Mouse (Mus musculus) lung, embryonic 15.5 days (tissue): Measurements from ENCODE around the gene Ptprn2. TPM values are rescaled to one million over a fixed set of nuclear protein-coding genes. Genes with fewer than 3 reads are reported as not detected.

Experiments used
- ATAC-seq: fragments of 200-750 bp; cut with Nextera tagmentation; 2 replicates; pipeline ENCODE4 v1.8.0; 2017; ENCODE audit warnings: moderate number of reproducible peaks, borderline replicate concordance; ENCODE audit not compliant: low FRiP score, low TSS enrichment; ENCODE audit errors: extremely low read depth
- H3K27ac ChIP-seq: fragments of 300-500 bp; sonication (generic); 2 replicates; pipeline ENCODE4 v1.5.1; 2015; ENCODE audit warnings: moderate library complexity, mild to moderate bottlenecking, inconsistent platforms
- H3K27me3 ChIP-seq: fragments of 300-500 bp; sonication (generic); 2 replicates; pipeline ENCODE4 v1.6.1; 2015; ENCODE audit warnings: inconsistent platforms
- H3K36me3 ChIP-seq: fragments of 300-500 bp; sonication (generic); 2 replicates; pipeline ENCODE4 v1.6.1; 2015; ENCODE audit warnings: inconsistent platforms
- H3K4me1 ChIP-seq: fragments of 300-500 bp; sonication (generic); 2 replicates; pipeline ENCODE4 v1.6.1; 2015; ENCODE audit warnings: inconsistent platforms
- H3K4me2 ChIP-seq: fragments of 300-500 bp; sonication (generic); 2 replicates; pipeline ENCODE4 v1.6.1; 2015; ENCODE audit warnings: inconsistent platforms, mild to moderate bottlenecking, moderate library complexity
- H3K4me3 ChIP-seq: fragments of 300-500 bp; sonication (generic); 2 replicates; pipeline ENCODE4 v1.5.1; 2015; ENCODE audit warnings: mild to moderate bottlenecking, inconsistent platforms
- H3K9ac ChIP-seq: fragments of 300-500 bp; sonication (generic); 2 replicates; pipeline ENCODE4 v1.6.1; 2015; ENCODE audit warnings: inconsistent platforms
- H3K9me3 ChIP-seq: fragments of 300-500 bp; sonication (generic); 2 replicates; pipeline ENCODE4 v1.6.1; 2016; ENCODE audit warnings: inconsistent platforms
- WGBS: fragments of 180-500 bp; shearing (Covaris S2); methylation state at CpG from one replicate; pipeline ENCODE4 v1.1.7; 2015; 5-methylcytosine and 5-hydroxymethylcytosine counted together
- polyA plus RNA-seq: library from polyadenylated mRNA; unstranded; fragments of >200 nt; fragmentation: Nextera tagmentation; extraction: Ambion mirVana; gene quantifications from 2 replicates; pipeline ENCODE4 v1.2.1, GENCODE M21; 2015

Gene Ptprn2
- polyA plus RNA-seq, 1 experiment from 2014 or later, result 0.16 TPM

DNA sequence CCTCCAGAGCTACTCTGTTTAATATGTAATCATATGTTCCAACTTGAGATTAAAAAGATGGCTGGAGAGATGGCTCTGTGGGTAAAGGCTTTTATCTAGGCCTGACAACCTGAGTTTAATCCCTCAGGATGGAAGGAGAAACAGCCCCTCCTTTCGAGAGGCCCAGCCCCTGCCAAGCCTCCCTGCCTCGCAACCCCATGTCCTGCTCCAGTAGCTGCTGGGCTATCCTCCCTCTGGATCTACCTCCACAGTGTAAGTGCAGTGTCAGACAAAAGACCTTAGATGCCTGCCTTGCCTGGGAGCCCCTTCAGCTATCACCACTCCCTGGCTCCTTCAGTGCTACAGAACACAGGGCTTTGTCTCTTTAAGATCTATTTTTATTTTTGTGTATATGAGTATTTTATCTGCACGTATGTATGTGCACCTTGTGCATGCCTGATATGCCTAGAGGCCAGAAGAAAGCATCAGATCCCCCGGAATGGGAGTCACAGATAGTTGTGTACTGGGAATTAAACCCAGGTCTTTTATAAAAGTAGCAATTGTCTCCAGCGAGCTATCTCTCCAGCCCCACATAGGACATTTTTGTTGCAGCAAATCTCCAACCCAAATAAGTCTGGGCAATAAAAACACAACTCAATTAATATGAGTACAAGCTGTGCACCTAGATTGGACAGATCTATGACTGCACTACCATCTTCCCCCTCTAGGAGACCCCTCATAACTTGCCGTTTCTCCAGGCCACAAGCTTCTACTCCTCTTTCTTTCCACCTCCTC, 775.1 kb downstream of the Ptprn2 start:
- H3K36me3 ChIP-seq, result no peaks in the 10 kb centered on the region
- no peak overlapping the region for H3K4me2 ChIP-seq
- H3K27me3 ChIP-seq, result no peaks in the 10 kb centered on the region
- no peak overlapping the region for H3K9ac ChIP-seq
- H3K4me1 ChIP-seq, result no peaks in the 10 kb centered on the region
- H3K4me3 ChIP-seq, result no peak overlapping the region
- H3K27ac ChIP-seq, result no peak overlapping the region
- no peaks in the 10 kb centered on the region for H3K9me3 ChIP-seq
- WGBS, result 59% methylated on average over 6 of the region's 6 CpGs
- ATAC-seq, result no peak

DNA sequence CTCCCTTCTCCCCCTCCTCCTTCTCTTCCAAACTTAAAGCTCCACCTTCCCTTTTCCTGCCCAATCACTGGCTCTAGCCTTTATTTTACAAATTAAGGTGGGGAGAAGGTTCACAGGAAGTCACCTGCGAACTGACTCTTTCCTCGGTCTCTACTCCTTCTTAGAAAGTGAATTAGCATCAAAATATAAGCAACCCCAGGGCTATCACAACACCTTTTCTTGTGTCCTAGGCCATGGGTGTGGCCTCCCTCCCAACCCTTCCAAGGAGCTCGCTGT, 775.6 kb downstream of the Ptprn2 start:
- no peaks in the 10 kb centered on the region for H3K36me3 ChIP-seq

DNA sequence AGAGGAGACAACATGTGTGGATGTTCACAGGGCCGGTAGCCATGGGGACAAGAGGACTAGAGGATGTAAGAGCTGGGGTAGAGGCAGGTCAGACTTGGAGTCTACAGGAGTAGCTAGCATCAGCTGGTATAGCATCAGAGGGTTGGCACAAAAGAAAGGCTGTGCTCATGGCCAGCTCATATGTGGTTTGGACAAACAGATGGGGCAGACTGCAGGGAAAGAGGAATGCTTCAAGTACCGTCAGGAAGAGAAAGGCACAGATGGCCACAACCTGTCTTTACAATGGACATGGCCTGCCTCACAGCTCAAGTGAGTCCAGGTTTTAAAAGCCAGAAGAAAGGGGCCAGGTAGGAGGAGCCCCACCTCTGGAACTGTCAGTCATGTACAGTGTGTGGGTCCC, 776.5 kb downstream of the Ptprn2 start:
- Histone ChIP-seq H3K27ac (no peak overlapping the region), H3K9me3 (no peaks in the 10 kb centered on the region), H3K27me3 (no peaks in the 10 kb centered on the region), H3K4me1 (no peaks in the 10 kb centered on the region), H3K36me3 (no peaks in the 10 kb centered on the region), H3K9ac (no peak overlapping the region), H3K4me3 (no peak overlapping the region), H3K4me2 (no peak overlapping the region)
- 74% methylated on average over 2 of the region's 2 CpGs for WGBS
- no peak for ATAC-seq

More for the DNA sequence above, 775.6 kb downstream of the Ptprn2 start:
- Histone ChIP-seq H3K9me3 (no peaks in the 10 kb centered on the region), H3K9ac (no peak overlapping the region), H3K4me3 (no peak overlapping the region), H3K27me3 (no peaks in the 10 kb centered on the region), H3K27ac (no peak overlapping the region), H3K4me2 (no peak overlapping the region), H3K4me1 (no peaks in the 10 kb centered on the region)
- WGBS, result 47% methylated on average over 3 of the region's 3 CpGs
- no peak for ATAC-seq

DNA sequence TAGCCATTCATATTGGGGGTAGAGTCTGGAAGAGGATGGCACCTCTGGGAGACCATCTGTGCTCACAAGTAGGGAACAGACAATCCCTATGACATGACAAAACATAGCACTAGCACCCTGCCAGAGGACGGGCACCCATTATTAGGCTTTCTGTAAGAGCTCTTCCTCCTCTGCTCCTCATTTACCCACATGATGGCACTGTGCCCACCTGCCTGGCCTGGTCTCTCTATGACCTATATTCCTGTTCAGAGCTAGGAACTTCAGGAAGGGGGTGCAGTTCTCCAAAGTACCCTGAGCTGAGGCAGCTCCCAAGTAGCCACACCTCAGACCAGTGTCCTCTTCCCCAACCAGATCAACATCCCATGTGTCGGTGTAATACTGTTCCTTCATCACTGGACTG, 777.6 kb downstream of the Ptprn2 start:
- no peak overlapping the region for H3K27ac ChIP-seq
- H3K36me3 ChIP-seq, result no peaks in the 10 kb centered on the region
- ATAC-seq, result no peak
- no peak overlapping the region for H3K4me2 ChIP-seq
- WGBS, result 68% methylated on average over 2 of the region's 2 CpGs
- no peak overlapping the region for H3K9ac ChIP-seq
- H3K9me3 ChIP-seq, result no peaks in the 10 kb centered on the region
- H3K4me3 ChIP-seq, result no peak overlapping the region
- H3K4me1 ChIP-seq, result no peaks in the 10 kb centered on the region
- H3K27me3 ChIP-seq, result no peaks in the 10 kb centered on the region

DNA sequence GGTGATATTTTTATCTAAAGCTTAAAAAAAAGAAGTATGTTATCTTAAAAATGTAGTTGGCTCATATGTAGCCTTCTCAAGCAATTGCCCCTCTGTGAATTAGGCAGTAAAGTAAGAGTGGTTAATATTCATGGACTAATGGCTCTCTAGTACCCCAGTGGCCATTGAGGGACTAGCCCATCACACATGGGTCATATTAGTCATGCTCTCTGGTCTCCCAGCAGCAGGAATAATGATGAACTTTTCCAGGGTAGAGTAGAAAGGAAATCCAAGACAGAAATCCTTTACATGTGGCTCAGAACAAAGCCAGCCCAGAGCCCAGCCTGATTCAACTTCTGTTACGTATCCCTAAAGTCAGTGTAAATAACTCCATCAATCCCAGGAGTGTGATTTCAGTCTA, 779.7 kb downstream of the Ptprn2 start:
- H3K36me3 ChIP-seq, result no peaks in the 10 kb centered on the region
- 83% methylated on average over 1 of the region's 1 CpGs for WGBS
- H3K9ac ChIP-seq, result no peak overlapping the region
- no peaks in the 10 kb centered on the region for H3K4me1 ChIP-seq
- no peak for ATAC-seq
- H3K27me3 ChIP-seq, result no peaks in the 10 kb centered on the region
- H3K4me2 ChIP-seq, result no peak overlapping the region
- no peaks in the 10 kb centered on the region for H3K9me3 ChIP-seq
- no peak overlapping the region for H3K4me3 ChIP-seq
- no peak overlapping the region for H3K27ac ChIP-seq

DNA sequence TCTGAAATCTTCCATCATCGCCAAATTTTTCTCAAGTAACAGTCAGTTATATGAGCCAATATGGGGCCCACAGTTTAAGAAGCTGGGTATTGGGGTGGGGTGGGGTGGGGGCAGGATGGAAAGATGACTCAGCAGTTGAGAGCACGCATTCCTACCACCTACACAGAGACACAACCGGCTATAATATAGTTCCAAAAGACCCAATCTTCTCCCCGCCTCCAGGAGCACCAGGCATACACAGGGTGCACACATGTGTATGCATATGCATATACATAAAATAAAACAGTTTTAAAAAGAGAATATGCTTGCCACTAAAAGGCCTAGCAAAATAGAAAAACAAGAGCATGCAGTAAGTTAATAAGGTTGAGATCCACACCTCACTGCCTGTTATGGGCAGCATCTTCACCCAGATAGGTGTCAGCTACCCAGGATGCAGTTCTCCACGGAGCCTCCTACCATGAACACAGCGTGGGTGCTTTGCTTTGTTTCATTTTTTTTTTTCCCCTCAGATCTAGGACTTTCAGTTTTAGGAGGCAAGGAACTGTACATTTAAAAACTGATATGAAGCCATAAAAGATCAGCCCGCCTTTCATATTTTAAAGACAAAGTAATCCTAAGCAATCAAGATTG, 783.1 kb downstream of the Ptprn2 start:
- ATAC-seq, result no peak
- Histone ChIP-seq H3K27me3 (no peaks in the 10 kb centered on the region), H3K4me1 (no peaks in the 10 kb centered on the region), H3K36me3 (no peaks in the 10 kb centered on the region), H3K9me3 (no peaks in the 10 kb centered on the region), H3K27ac (no peak overlapping the region), H3K4me2 (no peak overlapping the region), H3K4me3 (no peak overlapping the region), H3K9ac (no peak overlapping the region)
- 78% methylated on average over 7 of the region's 7 CpGs for WGBS

DNA sequence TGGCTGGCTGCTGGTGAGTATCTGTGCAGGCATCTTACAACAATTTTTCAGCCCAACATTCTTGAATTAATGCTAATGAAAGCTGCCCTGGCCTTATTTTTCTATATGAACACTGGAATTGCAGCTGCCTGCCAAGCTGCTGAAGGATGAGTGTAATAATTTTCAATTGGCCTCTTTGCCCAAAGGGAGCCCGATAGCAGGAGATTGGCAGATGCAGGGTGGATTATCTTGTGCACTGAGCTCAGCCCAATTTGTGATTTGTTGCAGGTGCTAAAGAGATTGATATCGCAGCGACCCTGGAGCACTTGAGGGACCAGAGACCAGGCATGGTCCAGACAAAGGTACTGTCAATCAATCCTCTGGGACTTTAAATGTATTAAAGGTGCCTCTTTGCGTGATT, 783.8 kb downstream of the Ptprn2 start:
- no peak overlapping the region for H3K4me3 ChIP-seq
- WGBS, result 86% methylated on average over 4 of the region's 4 CpGs
- ATAC-seq, result no peak
- H3K36me3 ChIP-seq, result no peaks in the 10 kb centered on the region
- H3K9me3 ChIP-seq, result no peaks in the 10 kb centered on the region
- H3K4me1 ChIP-seq, result no peaks in the 10 kb centered on the region
- no peak overlapping the region for H3K9ac ChIP-seq
- no peaks in the 10 kb centered on the region for H3K27me3 ChIP-seq
- no peak overlapping the region for H3K27ac ChIP-seq
- H3K4me2 ChIP-seq, result no peak overlapping the region

DNA sequence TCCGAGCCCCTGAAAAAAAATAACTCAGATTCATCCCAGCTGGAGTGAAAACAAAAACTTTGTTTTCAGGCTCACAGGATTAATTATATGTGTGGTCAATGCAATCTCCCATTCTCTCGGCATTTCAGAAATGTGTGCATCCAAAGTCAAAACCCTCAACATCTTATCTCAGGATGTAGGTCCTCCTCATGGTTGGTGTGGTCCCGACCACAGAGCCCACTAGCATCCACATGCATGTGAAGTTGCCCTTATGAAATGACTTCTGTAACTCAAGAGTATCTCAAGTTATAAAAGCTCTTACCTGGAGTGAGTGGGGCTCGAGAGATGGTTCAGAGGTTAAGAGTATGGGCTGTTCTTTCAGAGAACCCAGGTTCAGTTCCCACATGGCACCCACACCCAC, 784.7 kb downstream of the Ptprn2 start:
- Histone ChIP-seq H3K27ac (no peak overlapping the region), H3K4me1 (no peaks in the 10 kb centered on the region), H3K9ac (no peak overlapping the region), H3K4me2 (no peak overlapping the region), H3K9me3 (no peaks in the 10 kb centered on the region), H3K27me3 (no peaks in the 10 kb centered on the region), H3K4me3 (no peak overlapping the region), H3K36me3 (no peaks in the 10 kb centered on the region)
- no peak for ATAC-seq
- 67% methylated on average over 4 of the region's 4 CpGs for WGBS

DNA sequence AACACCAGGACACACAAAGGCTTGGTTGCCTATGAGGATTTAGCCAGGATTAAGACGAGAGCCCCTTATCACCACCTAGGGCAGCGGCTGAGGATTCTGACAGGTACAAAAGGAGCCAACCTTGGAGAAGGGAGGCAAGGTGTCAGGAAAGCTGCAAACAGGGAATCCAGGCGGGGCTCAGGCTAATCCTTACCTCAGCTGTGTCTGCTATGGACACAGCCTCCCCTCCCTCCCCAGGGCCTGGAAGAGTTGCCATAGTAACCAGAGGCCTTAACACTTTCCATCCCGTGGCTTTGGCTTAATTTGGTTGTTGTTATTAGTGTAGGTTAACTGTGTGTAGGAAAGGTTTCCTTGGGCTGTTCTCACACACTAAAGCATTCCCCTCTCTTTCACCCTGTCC, 787.6 kb downstream of the Ptprn2 start:
- WGBS, result 15% methylated on average over 4 of the region's 4 CpGs
- Histone ChIP-seq H3K27me3 (no peaks in the 10 kb centered on the region), H3K27ac (no peak overlapping the region), H3K36me3 (no peaks in the 10 kb centered on the region), H3K9ac (no peak overlapping the region), H3K4me3 (no peak overlapping the region), H3K4me1 (no peaks in the 10 kb centered on the region), H3K9me3 (no peaks in the 10 kb centered on the region), H3K4me2 (no peak overlapping the region)
- no peak for ATAC-seq

DNA sequence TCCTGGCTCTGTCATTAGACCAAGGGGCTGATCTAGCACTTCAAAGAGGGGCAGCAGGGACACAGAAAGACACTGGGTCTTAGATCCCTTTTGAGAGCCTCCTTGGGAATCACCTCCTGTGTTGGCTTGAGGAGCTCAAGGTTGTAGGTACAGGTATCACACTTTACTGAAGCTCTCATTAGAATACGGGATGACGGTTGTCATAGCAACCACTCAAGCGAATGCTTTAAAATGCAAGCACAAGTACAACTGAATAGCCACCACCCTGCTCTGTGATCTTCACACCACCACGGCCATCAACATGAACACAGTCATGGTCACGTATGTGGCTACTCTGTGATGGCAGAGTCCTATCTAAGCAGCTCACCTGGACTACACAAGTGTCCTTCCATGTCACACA, 789.1 kb downstream of the Ptprn2 start:
- H3K4me2 ChIP-seq, result no peak overlapping the region
- no peaks in the 10 kb centered on the region for H3K27me3 ChIP-seq
- no peaks in the 10 kb centered on the region for H3K36me3 ChIP-seq
- no peaks in the 10 kb centered on the region for H3K4me1 ChIP-seq
- H3K9me3 ChIP-seq, result no peaks in the 10 kb centered on the region
- H3K4me3 ChIP-seq, result no peak overlapping the region
- H3K27ac ChIP-seq, result no peak overlapping the region
- H3K9ac ChIP-seq, result no peak overlapping the region
- WGBS, result 72% methylated on average over 5 of the region's 5 CpGs
- no peak for ATAC-seq

DNA sequence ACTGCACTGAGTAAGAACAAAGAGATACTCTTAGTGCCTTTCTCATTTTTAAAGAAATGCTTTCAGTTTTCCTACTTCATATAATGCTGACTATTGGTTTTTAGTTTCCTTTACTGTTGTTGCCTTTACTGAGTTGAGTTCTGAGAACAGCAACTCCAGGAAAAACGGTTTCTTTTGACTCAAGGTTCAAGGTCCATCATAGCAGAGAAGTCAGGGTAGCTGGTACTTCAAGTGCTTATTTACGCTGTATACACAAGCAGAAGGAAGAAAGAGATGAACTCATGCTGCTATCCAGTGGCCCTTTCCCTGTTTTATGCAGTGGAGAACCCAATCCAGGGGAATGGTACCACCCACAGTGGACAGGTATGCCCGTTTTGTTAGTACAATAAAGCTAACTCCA, 795.3 kb downstream of the Ptprn2 start:
- no peaks in the 10 kb centered on the region for H3K36me3 ChIP-seq
- ATAC-seq, result no peak
- H3K27me3 ChIP-seq, result no peaks in the 10 kb centered on the region
- H3K9ac ChIP-seq, result no peak overlapping the region
- WGBS, result 78% methylated on average over 3 of the region's 3 CpGs
- H3K9me3 ChIP-seq, result no peaks in the 10 kb centered on the region
- no peaks in the 10 kb centered on the region for H3K4me1 ChIP-seq
- H3K4me2 ChIP-seq, result no peak overlapping the region
- H3K4me3 ChIP-seq, result no peak overlapping the region
- H3K27ac ChIP-seq, result no peak overlapping the region

DNA sequence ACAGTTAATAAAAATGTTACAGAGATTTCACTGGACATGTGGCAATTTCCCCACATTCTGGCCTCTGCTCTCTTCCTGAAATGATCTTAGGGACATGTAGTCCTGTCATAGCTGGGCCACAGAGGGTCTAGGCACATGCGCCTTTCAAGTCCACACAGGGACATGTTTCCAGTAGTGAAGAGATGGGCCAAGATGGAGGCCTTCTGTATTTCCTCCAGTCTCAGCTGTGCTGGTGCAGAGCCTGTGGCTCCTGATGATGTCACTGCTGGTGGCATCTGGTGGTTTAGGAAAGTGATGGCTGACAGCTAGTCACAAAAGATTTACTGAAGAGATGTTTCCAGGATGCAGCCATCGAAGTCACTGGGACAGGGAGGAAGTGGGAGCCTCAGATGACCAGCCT, 797.1 kb downstream of the Ptprn2 start:
- Histone ChIP-seq H3K4me2 (no peak overlapping the region), H3K4me3 (no peak overlapping the region), H3K9me3 (no peaks in the 10 kb centered on the region), H3K4me1 (no peaks in the 10 kb centered on the region), H3K36me3 (no peaks in the 10 kb centered on the region), H3K27me3 (no peaks in the 10 kb centered on the region), H3K27ac (no peak overlapping the region), H3K9ac (no peak overlapping the region)
- WGBS, result 73% methylated on average over 2 of the region's 2 CpGs
- ATAC-seq, result no peak

DNA sequence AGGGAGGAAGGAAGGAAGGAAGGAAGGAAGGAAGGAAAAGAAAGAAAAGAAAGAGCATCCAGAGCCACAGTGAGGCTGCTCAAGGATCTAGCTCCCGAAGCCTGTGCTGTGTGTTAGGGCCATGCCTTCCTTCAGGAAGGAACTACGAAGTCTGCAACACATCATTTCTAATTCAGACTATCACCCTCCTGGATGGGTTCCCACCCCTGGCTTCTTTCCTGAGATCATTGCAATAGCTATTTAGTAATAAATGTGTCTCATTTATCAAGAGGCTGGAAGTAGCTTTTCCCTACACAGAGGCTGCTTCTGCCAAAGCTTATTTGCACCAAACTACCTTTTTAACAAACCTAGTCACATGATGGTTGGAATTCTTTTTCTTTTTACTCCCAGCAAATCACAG, 801.9 kb downstream of the Ptprn2 start:
- H3K4me1 ChIP-seq, result no peaks in the 10 kb centered on the region
- no peaks in the 10 kb centered on the region for H3K27me3 ChIP-seq
- ATAC-seq, result no peak
- no peak overlapping the region for H3K4me2 ChIP-seq
- no peaks in the 10 kb centered on the region for H3K36me3 ChIP-seq
- no peaks in the 10 kb centered on the region for H3K9me3 ChIP-seq
- H3K4me3 ChIP-seq, result no peak overlapping the region
- no peak overlapping the region for H3K9ac ChIP-seq
- no peak overlapping the region for H3K27ac ChIP-seq
- WGBS, result 73% methylated on average over 2 of the region's 2 CpGs
